ENCODE assay signal across 28 mouse cellular contexts in genomic region chr14:62627951-62628350, GRCm38 (mm10). TPM values are rescaled to one million over a fixed set of nuclear protein-coding genes. Genes with fewer than 3 reads are reported as not detected.
DNase-seq lines count a peak whose midpoint lies in the region; TF ChIP-seq lines count a peak whose summit lies in the region.
"Had no signal": no experiment of that assay in that cellular context is flagged by ENCODE, and none has a peak within 500 bp of the region (broad histone marks: within the 10 kb centered on the region; RNA-seq: fewer than 3 reads in every experiment).

No protein-coding gene starts in this region.

- H3K27ac ChIP-seq in layer of hippocampus, adult 2 months, result no peak overlapping the region
- H3K27ac ChIP-seq: forebrain, embryonic 13.5 days; heart, embryonic 13.5 days; hindbrain, embryonic 10.5 days; hindbrain, embryonic 15.5 days; kidney, embryonic 15.5 days; left cerebral cortex, adult 2 months; liver, embryonic 13.5 days had no signal

- no peak overlapping the region for H3K4me3 ChIP-seq in layer of hippocampus, adult 2 months
- H3K4me3 ChIP-seq: forebrain, embryonic 13.5 days; heart, embryonic 13.5 days; hindbrain, embryonic 10.5 days; hindbrain, embryonic 15.5 days; kidney, embryonic 15.5 days; left cerebral cortex, adult 2 months; liver, embryonic 13.5 days had no signal

- peak; percentile 22 for DNase-seq in layer of hippocampus, adult 9-11 months
- DNase-seq in layer of hippocampus, adult 2 months (ENCODE audit: low spot score in 2 of 2), result no peak
- DNase-seq in cerebellum, adult 18-20 months, result peak; percentile 83 to 87
- DNase-seq in cerebellum, adult 9-10 months, result peak; percentile 87
- peak; percentile 74 to 82 for DNase-seq in cerebellum, postnatal 36 days
- DNase-seq in kidney, postnatal 4 days, result no peak
- no peak for DNase-seq in spleen, postnatal 4 days (ENCODE audit: low spot score in 2 of 2)
- DNase-seq: adrenal gland, postnatal 25 days; heart, postnatal 10 days; kidney, adult 18-20 months; kidney, postnatal 36 days; liver, embryonic 13.5 days; lung, adult 18-20 months; lung, postnatal 4 days; midbrain, embryonic 14.5 days; thymus, postnatal 4 days had no signal

- no peak for TF ChIP-seq CTCF in layer of hippocampus, adult 2 months (conservative IDR thresholded peaks at IDR 0.05)

RNA-seq across cellular contexts. Expression of gene Serpine3, which starts 35.5 kb away (rescaled TPM):
- total RNA-seq in layer of hippocampus, adult 2 months (2021), result not detected
- total RNA-seq: adrenal gland, adult 18-20 months; adrenal gland, postnatal 25 days; gastrocnemius, postnatal 4 days; heart, adult 8-10 months; heart, postnatal 10 days; layer of hippocampus, postnatal 14 days; left cerebral cortex, adult 2 months; left cerebral cortex, postnatal 36 days; monocyte, adult 5-6 weeks had no signal

Comparison
In these comparisons a context has a peak if more than half of its experiments do, and no peak if none do; other contexts are left out.
1. DNase-seq: peak in layer of hippocampus, adult 9-11 months (single experiment), cerebellum, adult 18-20 months (2 of 2), cerebellum, adult 9-10 months (single experiment) and cerebellum, postnatal 36 days (2 of 2); none in layer of hippocampus, adult 2 months (0 of 2), kidney, postnatal 4 days (0 of 2) and spleen, postnatal 4 days (0 of 2).